Mouse (Mus musculus) cortical plate, adult 2 months (tissue): ENCODE results near the gene 1700020D05Rik. TPM values are rescaled to one million over a fixed set of nuclear protein-coding genes. Genes with fewer than 3 reads are reported as not detected.

Source experiments
- H3K27ac ChIP-seq: fragments of 200-500 bp; 2 replicates; pipeline ENCODE4 v1.5.1; 2012; ENCODE audit warnings: low read length, control low read depth, inconsistent platforms; ENCODE audit not compliant: insufficient read depth
- H3K4me1 ChIP-seq: fragments of 200-500 bp; 2 replicates; pipeline ENCODE4 v1.6.1; 2011; ENCODE audit warnings: low read length; ENCODE audit not compliant: control insufficient read depth, insufficient read depth
- H3K4me3 ChIP-seq: fragments of 200-500 bp; 2 replicates; pipeline ENCODE4 v1.5.1; 2011; ENCODE audit warnings: mild to moderate bottlenecking, low read length, control low read depth; ENCODE audit not compliant: insufficient read depth
- CTCF ChIP-seq: fragments of 200-500 bp; IDR thresholded peaks from 2 replicates; pipeline ENCODE4 v1.5.1; 2011; ENCODE audit warnings: mild to moderate bottlenecking, control low read depth, low read length; ENCODE audit not compliant: insufficient read depth; ENCODE audit errors: extremely low read depth
- POLR2A ChIP-seq: fragments of 200-500 bp; IDR thresholded peaks from 2 replicates; pipeline ENCODE4 v1.6.1; 2011; ENCODE audit warnings: mild to moderate bottlenecking, low read length, control low read depth; ENCODE audit not compliant: insufficient read depth; ENCODE audit errors: extremely low read depth
- polyA plus RNA-seq: library from polyadenylated mRNA; depleted of rRNA; stranded (reverse); fragments of >200 nt; gene quantifications from 2 replicates; pipeline ENCODE4 v1.2.3, GENCODE M21; 2012

1700020D05Rik gene
- polyA plus RNA-seq, 1 experiment, result 4.7 TPM

GRCm38 (mm10) chr19:5516906-5517505 lies 13.4 kb upstream of the 1700020D05Rik start:
- TF ChIP-seq POLR2A, result no peak
- TF ChIP-seq CTCF, result no peak
- Histone ChIP-seq H3K27ac (peak overlapping the region; percentile 70; the same call in 1 of the 2 replicates), H3K4me3 (no peak overlapping the region), H3K4me1 (no peaks in the 10 kb centered on the region)

- Histone ChIP-seq H3K27ac (peak overlapping the region; percentile 70; the same call in 1 of the 2 replicates), H3K4me1 (no peaks in the 10 kb centered on the region), H3K4me3 (no peak overlapping the region)
- TF ChIP-seq CTCF (no peak), POLR2A (no peak)
These were observed 12.5 kb upstream of the 1700020D05Rik start for GRCm38 (mm10) chr19:5515840-5516777.

GRCm38 (mm10) chr19:5513005-5513349 lies 9.4 kb upstream of the 1700020D05Rik start:
- H3K27ac ChIP-seq, result no peak overlapping the region
- 0 out of 2 replicates have a peak, but pooled peaks cover 2% of the 10 kb centered on the region for H3K4me1 ChIP-seq
- no peak for TF ChIP-seq POLR2A
- no peak for TF ChIP-seq CTCF
- H3K4me3 ChIP-seq, result no peak overlapping the region

GRCm38 (mm10) chr19:5512091-5513004 lies 8.8 kb upstream of the 1700020D05Rik start:
- no peak overlapping the region for H3K27ac ChIP-seq
- 0 out of 2 replicates have a peak, but pooled peaks cover 2% of the 10 kb centered on the region for H3K4me1 ChIP-seq
- no peak overlapping the region for H3K4me3 ChIP-seq
- no peak for TF ChIP-seq POLR2A
- TF ChIP-seq CTCF, result no peak

- Histone ChIP-seq H3K27ac (peak overlapping the region; percentile 26), H3K4me1 (0 out of 2 replicates have a peak, but pooled peaks cover 2% of the 10 kb centered on the region), H3K4me3 (peak overlapping the region; percentile 47)
- TF ChIP-seq CTCF (no peak), POLR2A (no peak)
These were observed 7.6 kb upstream of the 1700020D05Rik start for GRCm38 (mm10) chr19:5511074-5511632.

GRCm38 (mm10) chr19:5510031-5511026 lies 6.7 kb upstream of the 1700020D05Rik start, which contains the start of gene Snx32:
Gene Snx32, minus strand, starts transcription at chr19:5510538.
- Histone ChIP-seq H3K4me3 (peak within 1 kb of the TSS; percentile 47), H3K27ac (peak within 1 kb of the TSS; percentile 26), H3K4me1 (0 out of 2 replicates have a peak, but pooled peaks cover 2% of the 10 kb centered on the region)
- peak; percentile 84 for TF ChIP-seq POLR2A
- TF ChIP-seq CTCF, result no peak

GRCm38 (mm10) chr19:5500330-5500875 lies 3.2 kb downstream of the 1700020D05Rik start:
- Histone ChIP-seq H3K27ac (no peak overlapping the region), H3K4me1 (no peaks in the 10 kb centered on the region), H3K4me3 (no peak overlapping the region)
- no peak for TF ChIP-seq CTCF
- no peak for TF ChIP-seq POLR2A

- TF ChIP-seq CTCF (no peak), POLR2A (no peak)
- 0 out of 2 replicates have a peak, but pooled peaks cover 2% of the 10 kb centered on the region for H3K4me1 ChIP-seq
- H3K4me3 ChIP-seq, result no peak overlapping the region
- H3K27ac ChIP-seq, result no peak overlapping the region
These were observed 7.6 kb downstream of the 1700020D05Rik start for GRCm38 (mm10) chr19:5496052-5496370.
